Mouse (Mus musculus) bone marrow macrophage, adult 2 months (primary cell): ENCODE data around the gene Pms2.

Experiments used
- CTCF ChIP-seq: IDR thresholded peaks from 2 replicates; pipeline ENCODE4 v1.5.1; 2012; ENCODE audit warnings: low read depth, mild to moderate bottlenecking, low read length, moderate library complexity
- POLR2A ChIP-seq: IDR thresholded peaks from 2 replicates; pipeline ENCODE4 v1.6.1; 2012; ENCODE audit warnings: mild to moderate bottlenecking, low read depth, low read length, borderline replicate concordance

DNA sequence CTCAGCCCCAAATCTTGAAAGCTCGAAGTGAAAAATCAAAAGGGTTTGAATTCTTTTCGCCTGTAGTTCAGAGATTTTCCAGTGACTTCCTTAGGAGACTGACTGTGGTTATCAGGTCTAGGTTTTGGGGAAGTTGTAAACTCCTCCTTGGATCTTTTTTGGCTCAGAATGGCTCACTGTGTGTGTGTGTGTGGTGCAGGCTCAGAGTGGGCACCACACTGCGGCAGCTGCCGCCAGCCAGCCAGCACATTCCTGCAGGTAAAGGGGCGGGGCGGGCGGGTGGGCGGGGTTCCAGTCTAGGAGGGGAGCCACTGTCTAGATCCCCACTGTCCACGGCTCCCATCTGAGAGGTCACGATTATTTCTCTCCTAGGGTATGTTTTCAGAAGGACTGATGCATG is 31.8 kb downstream of the Pms2 start:
- no peak for TF ChIP-seq CTCF
- TF ChIP-seq POLR2A, result no peak
